Mouse (Mus musculus) forebrain, embryonic 11.5 days (tissue): ENCODE data around the gene Svbp. TPM values are rescaled to one million over a fixed set of nuclear protein-coding genes. Genes with fewer than 3 reads are reported as not detected.

Source experiments
- ATAC-seq: fragments of 200-750 bp; cut with Nextera tagmentation; replicated peaks from 2 replicates; pipeline ENCODE4 v1.8.0; 2017; ENCODE audit warnings: moderate TSS enrichment; ENCODE audit not compliant: low FRiP score
- DNase-seq: peaks from one replicate; pipeline ENCODE4 v3.0.0-alpha.2; 2017; ENCODE audit warnings: low spot score
- H3K27ac ChIP-seq: fragments of 300-500 bp; sonication (generic); 2 replicates; pipeline ENCODE4 v1.5.1; 2014; ENCODE audit warnings: low read depth, low read length
- H3K27me3 ChIP-seq: fragments of 300-500 bp; sonication (generic); 2 replicates; pipeline ENCODE4 v1.6.1; 2014; ENCODE audit warnings: mild to moderate bottlenecking, low read length, mixed read lengths; ENCODE audit not compliant: control insufficient read depth, insufficient read depth
- H3K36me3 ChIP-seq: fragments of 300-500 bp; sonication (generic); 2 replicates; pipeline ENCODE4 v1.6.1; 2014; ENCODE audit warnings: mild to moderate bottlenecking, low read length, moderate library complexity, mixed read lengths; ENCODE audit not compliant: control insufficient read depth, insufficient read depth
- H3K4me1 ChIP-seq: fragments of 300-500 bp; sonication (generic); replicated peaks from 2 replicates; pipeline ENCODE4 v1.6.1; 2014; ENCODE audit warnings: low read length, mixed read lengths; ENCODE audit not compliant: control insufficient read depth, insufficient read depth
- H3K4me2 ChIP-seq: fragments of 300-500 bp; sonication (generic); 2 replicates; pipeline ENCODE4 v1.6.1; 2014; ENCODE audit warnings: low read depth, mild to moderate bottlenecking, low read length, moderate library complexity, mixed read lengths; ENCODE audit not compliant: severe bottlenecking
- H3K4me3 ChIP-seq: fragments of 300-500 bp; sonication (generic); 2 replicates; pipeline ENCODE4 v1.5.1; 2014; ENCODE audit warnings: low read depth, low read length
- H3K9ac ChIP-seq: fragments of 300-500 bp; sonication (generic); 2 replicates; pipeline ENCODE4 v1.6.1; 2014; ENCODE audit warnings: low read length
- H3K9me3 ChIP-seq: fragments of 300-500 bp; sonication (generic); 2 replicates; pipeline ENCODE4 v1.6.1; 2016; ENCODE audit warnings: low read length, mixed read lengths; ENCODE audit not compliant: control insufficient read depth
- WGBS: fragments of 180-500 bp; shearing (Covaris S2); extraction: QIAGEN DNeasy Blood & Tissue Kit; methylation state at CpG from one replicate; pipeline ENCODE4 v1.1.7; 2014; 5-methylcytosine and 5-hydroxymethylcytosine counted together
- polyA plus RNA-seq: library from polyadenylated mRNA; unstranded; fragments of >200 nt; fragmentation: Nextera tagmentation; extraction: Ambion mirVana; gene quantifications from 2 replicates; pipeline ENCODE4 v1.2.1, GENCODE M21; 2014

Gene Svbp
- polyA plus RNA-seq, 1 experiment from 2014 or later, result 146 TPM

DNA sequence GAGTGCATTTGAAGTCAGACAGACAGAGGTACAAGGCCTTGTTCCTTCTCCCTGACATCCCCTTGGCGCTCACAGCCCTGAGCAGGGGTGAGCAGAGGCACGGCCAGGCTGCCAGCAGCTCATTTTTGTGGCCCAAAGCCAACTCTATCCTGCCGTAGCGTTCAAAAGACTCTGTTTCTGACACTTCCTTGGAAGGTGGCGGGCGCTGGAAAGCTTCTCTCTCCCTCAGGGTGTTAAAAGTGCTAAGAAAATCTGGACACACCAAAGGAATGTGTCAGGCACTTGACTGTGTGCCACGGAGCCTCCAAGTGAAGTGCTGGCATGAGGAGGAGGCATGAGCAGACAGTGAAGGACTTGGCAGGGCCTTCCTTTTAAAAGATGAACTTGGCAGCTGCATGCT is 50.5 kb downstream of the Svbp start:
- no peak overlapping the region for H3K4me2 ChIP-seq
- no peaks in the 10 kb centered on the region for H3K27me3 ChIP-seq
- no peak for ATAC-seq
- DNase-seq, result no peak
- H3K36me3 ChIP-seq, result peaks cover 2% of the 10 kb centered on the region; the same call in 1 of the 2 replicates
- H3K9ac ChIP-seq, result no peak overlapping the region
- no peak overlapping the region for H3K27ac ChIP-seq
- H3K4me1 ChIP-seq, result peaks cover 7% of the 10 kb centered on the region; the same call in 1 of the 2 replicates
- 85% methylated on average over 7 of the region's 7 CpGs for WGBS
- H3K9me3 ChIP-seq, result no peaks in the 10 kb centered on the region
- no peak overlapping the region for H3K4me3 ChIP-seq

DNA sequence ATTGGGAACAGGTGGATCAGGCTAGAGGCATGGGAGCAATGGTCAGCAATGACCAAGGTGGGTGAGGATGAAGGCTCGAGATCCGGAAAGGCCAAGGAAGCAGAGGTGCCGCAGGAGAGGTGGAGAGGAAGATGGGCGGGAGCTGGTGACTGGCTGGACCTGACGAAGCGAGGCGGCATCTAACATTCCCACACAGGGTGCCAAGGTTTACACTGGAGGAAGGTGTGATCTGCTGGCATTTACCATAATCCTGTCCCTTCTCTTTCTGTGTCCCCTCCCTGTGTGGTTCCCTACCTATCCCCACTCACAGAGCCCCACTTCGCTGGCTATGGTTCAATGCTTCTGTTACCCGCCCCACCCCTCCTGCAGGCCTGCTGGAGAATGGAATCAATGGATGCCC is 50.9 kb downstream of the Svbp start:
- peaks cover 2% of the 10 kb centered on the region; the same call in 1 of the 2 replicates for H3K36me3 ChIP-seq
- H3K4me2 ChIP-seq, result no peak overlapping the region
- H3K9me3 ChIP-seq, result no peaks in the 10 kb centered on the region
- 82% methylated on average over 9 of the region's 9 CpGs for WGBS
- no peak overlapping the region for H3K9ac ChIP-seq
- H3K27me3 ChIP-seq, result no peaks in the 10 kb centered on the region
- peaks cover 7% of the 10 kb centered on the region; the same call in 1 of the 2 replicates for H3K4me1 ChIP-seq
- DNase-seq (no peak), ATAC-seq (no peak)
- no peak overlapping the region for H3K27ac ChIP-seq
- no peak overlapping the region for H3K4me3 ChIP-seq

DNA sequence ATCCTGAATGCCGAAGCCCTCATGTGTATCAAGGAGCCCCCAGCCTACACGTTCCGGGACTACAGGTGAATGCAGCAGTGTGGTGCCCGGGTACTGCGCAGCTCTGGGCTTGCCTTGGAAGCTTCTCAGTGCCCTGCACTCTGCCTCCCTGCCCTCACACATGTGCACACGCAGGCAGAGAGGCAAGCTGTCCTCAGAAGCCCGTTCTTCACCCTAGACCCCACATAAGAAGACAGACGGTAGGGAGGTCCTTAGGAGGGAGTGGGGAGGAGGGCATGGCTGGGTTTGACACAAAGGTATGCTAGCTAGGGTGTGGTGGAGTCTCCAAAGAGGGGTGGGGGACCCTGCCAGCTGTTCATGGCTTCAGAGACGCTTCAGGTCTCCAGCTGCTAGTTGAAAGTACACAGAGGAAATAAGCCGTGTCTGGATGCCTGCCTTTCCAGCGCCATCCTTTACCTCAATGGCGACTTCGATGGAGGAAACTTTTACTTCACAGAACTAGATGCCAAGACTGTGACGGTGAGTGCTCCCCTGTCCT is 51.7 kb downstream of the Svbp start:
- Histone ChIP-seq H3K4me2 (no peak overlapping the region), H3K9ac (no peak overlapping the region), H3K27me3 (no peaks in the 10 kb centered on the region), H3K27ac (no peak overlapping the region), H3K4me3 (no peak overlapping the region), H3K4me1 (peaks cover 7% of the 10 kb centered on the region; the same call in 1 of the 2 replicates), H3K9me3 (no peaks in the 10 kb centered on the region), H3K36me3 (peaks cover 2% of the 10 kb centered on the region; the same call in 1 of the 2 replicates)
- ATAC-seq (no peak), DNase-seq (no peak)
- WGBS, result 79% methylated on average over 14 of the region's 14 CpGs

DNA sequence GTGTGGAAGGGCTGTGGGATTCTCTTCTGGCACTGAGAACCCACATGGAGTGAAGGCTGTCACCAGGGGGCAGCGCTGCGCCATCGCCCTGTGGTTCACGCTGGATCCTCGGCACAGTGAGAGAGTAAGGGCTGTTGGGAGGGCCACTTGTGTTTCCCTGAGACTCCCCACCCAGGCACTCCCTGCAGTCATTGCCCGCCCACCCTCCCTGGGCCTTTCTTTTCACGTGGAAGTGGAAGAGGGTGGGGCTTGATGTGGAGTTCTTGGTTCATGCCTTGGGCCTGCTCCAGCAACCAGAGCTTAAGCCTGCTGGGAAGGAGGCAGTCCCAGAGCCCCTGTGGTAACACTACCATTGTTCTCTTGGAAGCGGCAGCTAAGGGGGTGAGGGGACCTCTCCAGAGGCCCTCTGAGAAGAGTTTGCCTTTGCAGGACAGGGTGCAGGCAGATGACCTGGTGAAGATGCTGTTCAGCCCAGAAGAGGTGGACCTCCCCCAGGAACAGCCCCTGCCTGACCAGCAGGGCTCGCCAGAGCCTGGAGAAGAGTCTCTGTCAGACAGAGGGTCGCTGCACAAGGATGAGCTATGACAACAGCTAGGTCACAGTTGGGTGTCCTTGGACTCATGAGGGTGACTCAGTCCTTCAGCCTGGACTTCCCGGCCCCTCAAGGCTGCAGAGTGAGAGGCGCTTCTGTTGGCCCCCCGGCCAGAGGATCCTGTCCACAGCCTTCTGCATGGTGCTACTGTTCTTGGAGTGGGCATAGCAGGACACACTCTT is 52.5 kb downstream of the Svbp start:
- no peak overlapping the region for H3K27ac ChIP-seq
- H3K9me3 ChIP-seq, result no peaks in the 10 kb centered on the region
- H3K27me3 ChIP-seq, result no peaks in the 10 kb centered on the region
- H3K4me2 ChIP-seq, result no peak overlapping the region
- peaks cover 2% of the 10 kb centered on the region; the same call in 1 of the 2 replicates for H3K36me3 ChIP-seq
- ATAC-seq (peak; percentile 74), DNase-seq (peak; percentile 79)
- WGBS, result 24% methylated on average over 13 of the region's 13 CpGs
- no peak overlapping the region for H3K4me3 ChIP-seq
- peaks cover 7% of the 10 kb centered on the region; the same call in 1 of the 2 replicates for H3K4me1 ChIP-seq
- no peak overlapping the region for H3K9ac ChIP-seq

DNA sequence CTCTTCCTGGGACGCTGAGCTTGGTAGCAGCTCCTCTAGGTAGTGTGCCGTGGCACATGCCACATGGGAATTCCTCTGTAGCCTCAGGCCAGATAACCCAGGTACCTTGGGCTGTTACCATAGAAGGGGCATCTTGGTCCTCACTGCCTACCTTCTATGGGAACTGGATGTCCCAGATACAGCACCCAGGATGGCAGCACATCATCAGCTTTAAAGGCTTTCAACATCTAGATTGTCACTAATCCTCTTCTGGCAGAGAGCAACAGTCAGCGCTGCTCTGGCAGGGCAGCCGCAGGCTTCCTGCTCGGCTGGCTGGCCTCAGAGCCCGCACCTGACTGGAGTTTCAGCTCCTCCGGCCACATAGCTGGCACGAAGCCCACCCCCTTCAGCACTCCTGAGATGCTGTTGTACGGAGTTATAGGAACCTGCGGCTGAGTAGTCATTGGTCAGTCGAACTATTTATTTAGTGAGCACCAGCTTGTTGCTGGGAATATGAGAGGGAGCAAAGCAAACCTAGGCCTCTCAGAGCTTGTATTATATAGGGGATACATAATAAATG is 53.4 kb downstream of the Svbp start:
- H3K4me3 ChIP-seq, result no peak overlapping the region
- no peaks in the 10 kb centered on the region for H3K27me3 ChIP-seq
- H3K9ac ChIP-seq, result no peak overlapping the region
- no peaks in the 10 kb centered on the region for H3K9me3 ChIP-seq
- no peak overlapping the region for H3K27ac ChIP-seq
- H3K36me3 ChIP-seq, result peaks cover 2% of the 10 kb centered on the region; the same call in 1 of the 2 replicates
- H3K4me1 ChIP-seq, result peaks cover 7% of the 10 kb centered on the region; the same call in 1 of the 2 replicates
- 86% methylated on average over 11 of the region's 11 CpGs for WGBS
- ATAC-seq (no peak), DNase-seq (no peak)
- no peak overlapping the region for H3K4me2 ChIP-seq

Other genes starting within 250 kb of the Svbp start
- not detected in 2 replicates for gene Lao1, start 233.7 kb upstream of the Svbp start, polyA plus RNA-seq
- gene Slc2a1, start 86.6 kb upstream of the Svbp start, polyA plus RNA-seq, result 171 and 181 TPM in 2 replicates
- 10.5 and 11.1 TPM in 2 replicates for gene Zfp691, start 21.1 kb upstream of the Svbp start, polyA plus RNA-seq
- 11.1 and 11.4 TPM in 2 replicates for gene Ermap, start 5.3 kb upstream of the Svbp start, polyA plus RNA-seq
- gene Tmem269, start 22.9 kb downstream of the Svbp start, polyA plus RNA-seq, result not detected in 2 replicates
- gene AU022252, start 37.4 kb downstream of the Svbp start, polyA plus RNA-seq, result 37.3 and 37.8 TPM in 2 replicates
- 16.8 and 17.8 TPM in 2 replicates for gene P3h1, start 37.6 kb downstream of the Svbp start, polyA plus RNA-seq
- gene Cldn19, start 60.1 kb downstream of the Svbp start, polyA plus RNA-seq, result 0.21 and 0.31 TPM in 2 replicates
- gene Ybx1, start 99.3 kb downstream of the Svbp start, polyA plus RNA-seq, result 1,312 and 1,467 TPM in 2 replicates
- gene Ppih, start 125.2 kb downstream of the Svbp start, polyA plus RNA-seq, result 119 and 133 TPM in 2 replicates
- 10.2 and 11.0 TPM in 2 replicates for gene Ccdc30, start 220.2 kb downstream of the Svbp start, polyA plus RNA-seq
- 19.5 and 19.9 TPM in 2 replicates for gene Ppcs, start 227.1 kb downstream of the Svbp start, polyA plus RNA-seq
- not detected in 2 replicates for gene Zmynd12, start 227.5 kb downstream of the Svbp start, polyA plus RNA-seq